Mouse (Mus musculus) right cerebral cortex, postnatal 10 days (tissue): ENCODE results near the gene Vmn1r83.

Experiments
- DNase-seq, 2 experiments: peaks; one replicate each; pipeline ENCODE4 v3.0.0; 2021; ENCODE audit warnings: low spot score in 2 of 2

Gene Vmn1r83

DNA sequence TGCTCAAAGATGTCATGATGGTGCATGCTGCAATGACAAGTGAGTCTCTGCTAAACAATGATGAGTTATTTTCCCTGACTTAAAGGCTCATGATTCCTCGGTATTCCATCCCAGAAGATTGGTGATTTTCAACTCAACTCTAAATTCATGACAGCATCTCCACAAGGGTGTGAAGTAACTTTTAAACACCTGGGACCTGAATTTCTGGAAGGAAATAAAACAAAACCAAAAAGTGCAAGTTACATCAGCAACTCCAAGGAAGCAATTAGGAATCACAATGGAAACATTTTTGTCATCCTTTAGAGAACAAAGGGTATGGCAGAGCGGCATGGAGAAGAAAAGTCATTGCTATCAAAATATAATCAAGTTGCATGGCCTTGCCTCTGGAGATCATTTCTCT, at the start of gene Vmn1r83:
TSS of gene Vmn1r83 (minus strand) at position 101 of the 400 bp plus-strand sequence.
- no peak for DNase-seq

DNA sequence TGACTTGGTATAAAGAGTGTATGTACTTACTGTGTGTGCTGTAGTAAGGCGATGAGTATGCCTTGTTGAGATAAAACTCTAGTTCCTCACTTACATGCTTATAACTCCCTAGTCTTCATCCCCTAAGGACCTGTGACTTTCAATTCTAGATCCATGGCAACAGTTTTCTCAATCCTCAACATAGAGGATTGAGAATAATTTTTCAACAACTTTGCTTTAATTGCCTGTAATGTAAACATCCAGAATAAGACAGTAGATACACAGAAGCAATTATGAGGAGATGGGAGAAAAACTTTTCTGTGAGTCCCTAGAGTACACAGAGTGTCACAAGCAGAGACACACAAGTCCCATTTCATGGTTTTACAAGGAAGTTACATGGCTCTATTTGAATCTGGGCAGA, 39.9 kb upstream of the Vmn1r83 start, which contains the start of gene Vmn1r84:
TSS of gene Vmn1r84 (minus strand) at position 101 of the 400 bp plus-strand sequence.
- DNase-seq, result no peak

DNA sequence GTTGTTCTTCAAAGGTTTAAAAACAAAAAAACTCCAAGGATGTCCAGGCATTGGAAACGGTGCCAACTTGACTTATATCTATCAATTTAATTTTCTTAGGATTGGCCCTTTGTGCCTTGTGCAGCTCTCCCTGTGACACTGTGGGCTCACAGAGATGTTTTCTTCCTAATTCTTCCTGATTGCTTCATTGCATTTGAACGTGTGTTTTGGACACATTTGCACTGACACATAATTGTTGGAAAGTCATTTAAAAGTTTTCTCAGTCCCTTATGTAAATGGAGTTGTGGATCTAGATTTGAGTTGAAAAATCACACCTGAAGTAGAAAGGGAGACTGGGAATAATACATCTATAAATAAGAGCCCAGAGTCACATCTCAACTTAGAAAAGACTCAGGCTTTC, 29.2 kb downstream of the Vmn1r83 start, which contains the start of gene Vmn1r82:
TSS of gene Vmn1r82 (plus strand) at position 301 of the 400 bp plus-strand sequence.
- no peak for DNase-seq
